Mouse (Mus musculus) erythroblast, embryonic 14.5 days (primary cell): ENCODE measurements around the gene Gm26657. TPM values are rescaled to one million over a fixed set of nuclear protein-coding genes. Genes with fewer than 3 reads are reported as not detected.

Experiments used
- H3K27me3 ChIP-seq: 2 replicates; pipeline ENCODE4 v1.6.1; 2012; ENCODE audit warnings: inconsistent platforms; ENCODE audit not compliant: control insufficient read depth
- H3K36me3 ChIP-seq: 2 replicates; pipeline ENCODE4 v1.6.1; 2012; ENCODE audit warnings: mild to moderate bottlenecking, inconsistent platforms; ENCODE audit not compliant: control insufficient read depth
- H3K4me1 ChIP-seq: 2 replicates; pipeline ENCODE4 v1.6.1; 2012; ENCODE audit warnings: inconsistent platforms; ENCODE audit not compliant: control insufficient read depth
- H3K4me3 ChIP-seq: replicated peaks from 2 replicates; pipeline ENCODE3; 2012; ENCODE audit warnings: moderate library complexity, mild to moderate bottlenecking, inconsistent platforms
- H3K9me3 ChIP-seq: 2 replicates; pipeline ENCODE4 v1.6.1; 2012; ENCODE audit warnings: low read length, inconsistent platforms, mixed read lengths; ENCODE audit not compliant: control insufficient read depth
- GATA1 ChIP-seq: IDR thresholded peaks from 2 replicates; pipeline ENCODE4 v1.6.1; 2012; ENCODE audit warnings: low read length, inconsistent platforms, mixed read lengths
- TAL1 ChIP-seq: IDR thresholded peaks from 3 replicates; pipeline ENCODE4 v1.6.1; 2012; ENCODE audit warnings: low read length, inconsistent platforms, mixed read lengths
- polyA plus RNA-seq: library from polyadenylated mRNA; stranded (reverse); fragments of >175 nt; gene quantifications from 2 replicates; pipeline ENCODE4 v1.2.3, GENCODE M21; 2012

The Gm26657 gene
- polyA plus RNA-seq, 1 experiment, result not detected

- TF ChIP-seq GATA1 (no peak), TAL1 (no peak)
These were observed 19.5 kb upstream of the Gm26657 start for GRCm38 (mm10) chr4:56720403-56720802.

GRCm38 (mm10) chr4:56721469-56721868, 18.4 kb upstream of the Gm26657 start:
- TF ChIP-seq GATA1 (no peak), TAL1 (no peak)
- no peak overlapping the region for H3K4me3 ChIP-seq
- H3K4me1 ChIP-seq, result no peaks in the 10 kb centered on the region
- H3K36me3 ChIP-seq, result no peaks in the 10 kb centered on the region
- no peaks in the 10 kb centered on the region for H3K9me3 ChIP-seq
- H3K27me3 ChIP-seq, result no peaks in the 10 kb centered on the region

More at GRCm38 (mm10) chr4:56720403-56720802, 19.5 kb upstream of the Gm26657 start:
- no peaks in the 10 kb centered on the region for H3K9me3 ChIP-seq
- H3K27me3 ChIP-seq, result no peaks in the 10 kb centered on the region
- H3K36me3 ChIP-seq, result no peaks in the 10 kb centered on the region
- no peaks in the 10 kb centered on the region for H3K4me1 ChIP-seq
- H3K4me3 ChIP-seq, result no peak overlapping the region

- H3K4me3 ChIP-seq, result no peak overlapping the region
- H3K9me3 ChIP-seq, result no peaks in the 10 kb centered on the region
- H3K36me3 ChIP-seq, result no peaks in the 10 kb centered on the region
- H3K4me1 ChIP-seq, result no peaks in the 10 kb centered on the region
- no peaks in the 10 kb centered on the region for H3K27me3 ChIP-seq
- TF ChIP-seq TAL1 (no peak), GATA1 (no peak)
These were observed 17.5 kb upstream of the Gm26657 start for GRCm38 (mm10) chr4:56722346-56722745.

GRCm38 (mm10) chr4:56723237-56723636, 16.6 kb upstream of the Gm26657 start:
- no peaks in the 10 kb centered on the region for H3K27me3 ChIP-seq
- TF ChIP-seq TAL1, result no peak
- no peak for TF ChIP-seq GATA1
- no peaks in the 10 kb centered on the region for H3K4me1 ChIP-seq
- no peak overlapping the region for H3K4me3 ChIP-seq
- no peaks in the 10 kb centered on the region for H3K9me3 ChIP-seq
- H3K36me3 ChIP-seq, result no peaks in the 10 kb centered on the region

- Histone ChIP-seq H3K9me3 (no peaks in the 10 kb centered on the region), H3K36me3 (no peaks in the 10 kb centered on the region), H3K27me3 (no peaks in the 10 kb centered on the region), H3K4me3 (no peak overlapping the region), H3K4me1 (no peaks in the 10 kb centered on the region)
- TF ChIP-seq TAL1, result no peak
- TF ChIP-seq GATA1, result no peak
These were observed 14.0 kb upstream of the Gm26657 start for GRCm38 (mm10) chr4:56725839-56726238.

GRCm38 (mm10) chr4:56740611-56741010, 741 bp downstream of the Gm26657 start:
- H3K4me1 ChIP-seq, result no peaks in the 10 kb centered on the region
- no peak overlapping the region for H3K4me3 ChIP-seq
- no peak for TF ChIP-seq TAL1
- no peak for TF ChIP-seq GATA1
- H3K27me3 ChIP-seq, result no peaks in the 10 kb centered on the region
- no peaks in the 10 kb centered on the region for H3K9me3 ChIP-seq
- peaks cover 7% of the 10 kb centered on the region for H3K36me3 ChIP-seq

- no peaks in the 10 kb centered on the region for H3K9me3 ChIP-seq
- H3K4me1 ChIP-seq, result no peaks in the 10 kb centered on the region
- no peaks in the 10 kb centered on the region for H3K27me3 ChIP-seq
- TF ChIP-seq TAL1 (no peak), GATA1 (no peak)
- no peak within 1 kb of the TSS for H3K4me3 ChIP-seq
- peaks cover 11% of the 10 kb centered on the region for H3K36me3 ChIP-seq
These were observed 1.2 kb downstream of the Gm26657 start, which contains the start of gene Actl7b for GRCm38 (mm10) chr4:56741041-56741493. TSS of gene Actl7b (minus strand) at chr4:56741443.

- H3K4me1 ChIP-seq, result no peaks in the 10 kb centered on the region
- peaks cover 16% of the 10 kb centered on the region for H3K36me3 ChIP-seq
- no peaks in the 10 kb centered on the region for H3K9me3 ChIP-seq
- no peaks in the 10 kb centered on the region for H3K27me3 ChIP-seq
- no peak overlapping the region for H3K4me3 ChIP-seq
- TF ChIP-seq TAL1, result no peak
- no peak for TF ChIP-seq GATA1
These were observed 2.8 kb downstream of the Gm26657 start for GRCm38 (mm10) chr4:56742698-56743097.

GRCm38 (mm10) chr4:56743363-56744195, 3.7 kb downstream of the Gm26657 start, which contains the start of gene Actl7a:
TSS of gene Actl7a (plus strand) at chr4:56743413.
- Histone ChIP-seq H3K9me3 (no peaks in the 10 kb centered on the region), H3K4me3 (no peak within 1 kb of the TSS), H3K36me3 (peaks cover 20% of the 10 kb centered on the region), H3K27me3 (no peaks in the 10 kb centered on the region), H3K4me1 (no peaks in the 10 kb centered on the region)
- TF ChIP-seq TAL1 (no peak), GATA1 (no peak)
